Comparison of ENCODE assay signal across 8 mouse cellular contexts in genomic region chr1:40790324-40791141, GRCm38 (mm10). TPM values are rescaled to one million over a fixed set of nuclear protein-coding genes. Genes with fewer than 3 reads are reported as not detected.
DNase-seq lines count a peak whose midpoint lies in the region; ATAC-seq and TF ChIP-seq lines count a peak whose summit lies in the region.

Gene Mfsd9, minus strand, starts transcription at chr1:40790687.

- no peaks in the 10 kb centered on the region for H3K27me3 ChIP-seq in forebrain, embryonic 15.5 days
- no peaks in the 10 kb centered on the region for H3K27me3 ChIP-seq in neural tube, embryonic 14.5 days (ENCODE audit: control insufficient read depth, insufficient read depth, low read length)
- H3K27me3 ChIP-seq in testis, adult 2 months (ENCODE audit: control insufficient read depth, insufficient read depth, low read length): no peaks in the 10 kb centered on the region

- intact Hi-C loops in heart, postnatal 25 days (cut with DNase I): loop anchor here (10.0 kb wide), 1 partner anchor 1924 kb away; no protein-coding TSS in a partner anchor

- DNase-seq in ES-E14 (ENCODE audit: low read depth, low spot score): peak; percentile 68
- DNase-seq in cerebellum, adult 11-12 months: peak; percentile 61
- peak; percentile 71 for DNase-seq in heart, postnatal 25 days (ENCODE audit: low spot score)
- DNase-seq in layer of hippocampus, adult 18-20 months (ENCODE audit: low spot score in 2 of 2): peak; percentile 84 to 92
- peak; percentile 86 to 87 for DNase-seq in lung, adult 18-20 months

- 7% methylated on average over 38 of the region's 38 CpGs for WGBS in forebrain, embryonic 15.5 days
- 7% methylated on average over 38 of the region's 38 CpGs for whole genome bisulfite sequencing in neural tube, embryonic 14.5 days

- H3K9me3 ChIP-seq in ES-E14 (ENCODE audit: control insufficient read depth, insufficient read depth, low read depth, low read length): no peaks in the 10 kb centered on the region
- no peaks in the 10 kb centered on the region for H3K9me3 ChIP-seq in forebrain, embryonic 15.5 days
- no peaks in the 10 kb centered on the region for H3K9me3 ChIP-seq in neural tube, embryonic 14.5 days (ENCODE audit: control insufficient read depth, low read length)

- peak within 1 kb of the TSS; percentile 60 for H3K9ac ChIP-seq in ES-E14 (ENCODE audit: insufficient read depth, low read depth, low read length, poor library complexity, severe bottlenecking)
- H3K9ac ChIP-seq in forebrain, embryonic 15.5 days (replicated peaks): peak within 1 kb of the TSS; percentile 46
- peak within 1 kb of the TSS; percentile 39 for H3K9ac ChIP-seq in neural tube, embryonic 14.5 days (replicated peaks; ENCODE audit: low read depth, low read length)

- H3K4me3 ChIP-seq in ES-E14 (ENCODE audit: insufficient read depth in 1 of 2, low read depth in 1 of 2, low read length in 2 of 2, poor library complexity in 1 of 2, severe bottlenecking in 1 of 2): peak within 1 kb of the TSS; percentile 81 to 83
- peak within 1 kb of the TSS; percentile 73 for H3K4me3 ChIP-seq in forebrain, embryonic 15.5 days
- peak within 1 kb of the TSS; percentile 54 for H3K4me3 ChIP-seq in neural tube, embryonic 14.5 days (ENCODE audit: low read depth, low read length)
- H3K4me3 ChIP-seq in testis, adult 2 months (ENCODE audit: control insufficient read depth, low read depth, low read length): peak within 1 kb of the TSS; percentile 95

- H3K4me2 ChIP-seq in forebrain, embryonic 15.5 days (replicated peaks): peak within 1 kb of the TSS; percentile 62
- H3K4me2 ChIP-seq in neural tube, embryonic 14.5 days (ENCODE audit: low read depth, low read length): peak within 1 kb of the TSS; percentile 69

- peak; percentile 86 for TF ChIP-seq POLR2A in testis, adult 2 months (IDR thresholded peaks at IDR 0.05; ENCODE audit: control insufficient read depth, low read depth, low read length)

- no peaks in the 10 kb centered on the region for H3K36me3 ChIP-seq in ES-E14 (ENCODE audit: control insufficient read depth, insufficient read depth, low read length, poor library complexity, severe bottlenecking)
- H3K36me3 ChIP-seq in forebrain, embryonic 15.5 days: no peaks in the 10 kb centered on the region
- no peaks in the 10 kb centered on the region for H3K36me3 ChIP-seq in neural tube, embryonic 14.5 days (ENCODE audit: control insufficient read depth, insufficient read depth, low read length)
- no peaks in the 10 kb centered on the region for H3K36me3 ChIP-seq in testis, adult 2 months (ENCODE audit: control insufficient read depth, insufficient read depth, low read length)

- peak; percentile 90 for ATAC-seq in forebrain, embryonic 15.5 days (replicated peaks)
- ATAC-seq in neural tube, embryonic 14.5 days (ENCODE audit: low read depth): peak; percentile 94

- no peak within 1 kb of the TSS for H3K27ac ChIP-seq in ES-E14 (ENCODE audit: insufficient read depth, low read depth, low read length, poor library complexity, severe bottlenecking)
- peak within 1 kb of the TSS; percentile 78 for H3K27ac ChIP-seq in forebrain, embryonic 15.5 days (replicated peaks)
- no peak within 1 kb of the TSS for H3K27ac ChIP-seq in neural tube, embryonic 14.5 days (ENCODE audit: low read depth, low read length)
- peak within 1 kb of the TSS; percentile 68 for H3K27ac ChIP-seq in testis, adult 2 months (ENCODE audit: control insufficient read depth, insufficient read depth, low read depth, low read length)

- in situ Hi-C loops in ES-E14 (cut with MboI; ENCODE audit: low sequenced_read_pairs in 2 of 2, unreplicated experiment in 2 of 2): no loop called here

- no peaks in the 10 kb centered on the region for H3K4me1 ChIP-seq in ES-E14 (ENCODE audit: control insufficient read depth in 2 of 2, insufficient read depth in 2 of 2, low read length in 2 of 2, poor library complexity in 1 of 2)
- peaks cover 20% of the 10 kb centered on the region for H3K4me1 ChIP-seq in forebrain, embryonic 15.5 days
- no peaks in the 10 kb centered on the region; the same call in 1 of the 2 replicates for H3K4me1 ChIP-seq in neural tube, embryonic 14.5 days (ENCODE audit: control insufficient read depth, insufficient read depth, low read length)
- H3K4me1 ChIP-seq in testis, adult 2 months (ENCODE audit: control insufficient read depth, insufficient read depth, low read length): peaks cover 3% of the 10 kb centered on the region

- TF ChIP-seq CTCF in testis, adult 2 months (IDR thresholded peaks at IDR 0.05; ENCODE audit: control insufficient read depth, insufficient read depth, insufficient replicate concordance, low read depth, low read length): no peak

TF ChIP-seq in ES-E14, 5 proteins besides CTCF, POLR2A, EP300 and RAD21:
- TF ChIP-seq CHD2 (IDR thresholded peaks at IDR 0.05; ENCODE audit: low read depth, low read length): no peak
- no peak for TF ChIP-seq ZNF384 (IDR thresholded peaks at IDR 0.05; ENCODE audit: low read depth, low read length)
- no peak for TF ChIP-seq MAFK (IDR thresholded peaks at IDR 0.05; ENCODE audit: insufficient read depth, low read depth, low read length)
- TF ChIP-seq ZC3H11A (IDR thresholded peaks at IDR 0.05; ENCODE audit: borderline replicate concordance, low read depth, low read length): no peak
- no peak for TF ChIP-seq HCFC1 (IDR thresholded peaks at IDR 0.05; ENCODE audit: borderline replicate concordance, insufficient read depth, low read length)

RNA-seq across cellular contexts. Expression of gene Mfsd9, which starts in this region (rescaled TPM):
- total RNA-seq in ES-E14 (2012; rRNA removed): 3.1 and 5.4 TPM in 2 replicates
- polyA plus RNA-seq in forebrain, embryonic 15.5 days (2015; fragmentation: Nextera tagmentation; extraction: Ambion mirVana): 5.8 TPM in 2 replicates
- under 1 TPM; 0.70 to 0.83 TPM for total RNA-seq in heart, postnatal 25 days (2021)
- 1 to 10 TPM; 4.9 to 5.1 TPM for total RNA-seq in layer of hippocampus, adult 18-20 months (2021)
- polyA plus RNA-seq in neural tube, embryonic 14.5 days (2014; fragmentation: Nextera tagmentation; extraction: Ambion mirVana): 8.8 and 9.8 TPM in 2 replicates
- 11.4 and 11.9 TPM in 2 replicates for polyA plus RNA-seq in testis, adult 2 months (2012; rRNA removed)

Comparison
In these comparisons a context has a peak if more than half of its experiments do, and no peak if none do; other contexts are left out.
1. Peak in DNase-seq in heart, postnatal 25 days; RNA of the gene not detected or under 1 TPM.
2. H3K27ac ChIP-seq: peak in forebrain, embryonic 15.5 days (single experiment) and testis, adult 2 months (single experiment); none in ES-E14 (single experiment) and neural tube, embryonic 14.5 days (single experiment).
3. Peak in every context shown above with its lines, with median percentiles within 50 percentile points of each other: DNase-seq, H3K4me3 ChIP-seq and H3K9ac ChIP-seq.